Mouse (Mus musculus): Measurements from ENCODE around the gene Gm17545.

- no peak for TF ChIP-seq CTCF (conservative IDR thresholded peaks at IDR 0.05; ENCODE audit: insufficient read depth, insufficient read length, low read depth, low read length)
- no peak for TF ChIP-seq POLR2A (IDR thresholded peaks at IDR 0.05; ENCODE audit: low read depth, low read length)
These were observed 12.1 kb downstream of the Gm17545 start for GRCm38 (mm10) chr9:22466212-22466611.
